Mouse (Mus musculus): ENCODE measurements around the gene Gm20532.

- TF ChIP-seq CTCF (IDR thresholded peaks at IDR 0.05; ENCODE audit: borderline replicate concordance, control insufficient read depth, extremely low read depth, insufficient read depth, low read length, poor library complexity) (no peak), POLR2A (IDR thresholded peaks at IDR 0.05; ENCODE audit: control insufficient read depth, extremely low read depth, insufficient read depth, low read length, poor library complexity) (no peak)
Observed at GRCm38 (mm10) chr2:26600664-26601063, 14.2 kb downstream of the Gm20532 start.

All from thymus, adult 2 months (tissue).